Mouse (Mus musculus) MEL (cell line): ENCODE results near the gene Zdhhc9. TPM values are rescaled to one million over a fixed set of nuclear protein-coding genes. Genes with fewer than 3 reads are reported as not detected.

Source experiments
- DNase-seq: peaks from one replicate; pipeline ENCODE4 v3.0.0; 2011; ENCODE audit warnings: low read depth, low spot score
- H3K27ac ChIP-seq: 2 replicates; pipeline ENCODE4 v1.5.1; 2012; ENCODE audit warnings: low read depth, mild to moderate bottlenecking, control low read depth, low read length, moderate library complexity; ENCODE audit not compliant: control insufficient read depth
- H3K27me3 ChIP-seq, 2 experiments: fragments of 150-350 bp in 1 of 2; sonication (generic) in 1 of 2; 2 replicates each; pipeline ENCODE4 v1.6.1; 2012; ENCODE audit warnings: low read length in 2 of 2, mild to moderate bottlenecking in 2 of 2, improper control_type of control experiment in 1 of 2, moderate library complexity in 1 of 2; ENCODE audit not compliant: insufficient read depth in 2 of 2, control insufficient read depth in 1 of 2
- H3K36me3 ChIP-seq, 2 experiments: 2 replicates each; pipeline ENCODE4 v1.6.1; 2012 to 2014; ENCODE audit warnings: low read length in 2 of 2, improper control_type of control experiment in 1 of 2, inconsistent platforms in 1 of 2, mild to moderate bottlenecking in 1 of 2; ENCODE audit not compliant: insufficient read depth in 2 of 2, control insufficient read depth in 1 of 2
- H3K4me1 ChIP-seq, 2 experiments: fragments of 150-350 bp in 1 of 2; sonication (generic) in 1 of 2; 2 replicates each; pipeline ENCODE4 v1.6.1; 2012; ENCODE audit warnings: low read length in 2 of 2, improper control_type of control experiment in 1 of 2, mild to moderate bottlenecking in 1 of 2; ENCODE audit not compliant: insufficient read depth in 2 of 2, control insufficient read depth in 1 of 2
- H3K4me3 ChIP-seq, 2 experiments: fragments of 150-350 bp in 1 of 2; sonication (generic) in 1 of 2; 2 replicates each; pipeline ENCODE4 v1.5.1; 2012; ENCODE audit warnings: low read depth in 2 of 2, low read length in 2 of 2, mild to moderate bottlenecking in 2 of 2, moderate library complexity in 2 of 2, control low read depth in 1 of 2, improper control_type of control experiment in 1 of 2; ENCODE audit not compliant: control insufficient read depth in 1 of 2, insufficient read depth in 1 of 2
- H3K79me2 ChIP-seq: 2 replicates; pipeline ENCODE4 v1.6.1; 2012; ENCODE audit warnings: mild to moderate bottlenecking, low read length, moderate library complexity; ENCODE audit not compliant: control insufficient read depth, poor library complexity, insufficient read depth
- H3K9ac ChIP-seq: 2 replicates; pipeline ENCODE4 v1.6.1; 2012; ENCODE audit warnings: low read depth, mild to moderate bottlenecking, control low read depth, low read length, moderate library complexity; ENCODE audit not compliant: control insufficient read depth, poor library complexity, severe bottlenecking
- H3K9me3 ChIP-seq: fragments of 150-350 bp; sonication (generic); replicated peaks from 2 replicates; pipeline ENCODE4 v1.6.1; 2012; ENCODE audit warnings: mild to moderate bottlenecking, low read length, improper control_type of control experiment, moderate library complexity; ENCODE audit not compliant: insufficient read depth
- CHD1 ChIP-seq: IDR thresholded peaks from 2 replicates; pipeline ENCODE4 v1.6.1; 2012; ENCODE audit warnings: low read depth, mild to moderate bottlenecking, inconsistent platforms, low read length, improper control_type of control experiment
- ELF1 ChIP-seq: IDR thresholded peaks from 2 replicates; pipeline ENCODE4 v1.6.1; 2014; ENCODE audit warnings: low read depth, mild to moderate bottlenecking, inconsistent platforms, low read length, improper control_type of control experiment, moderate library complexity
- EP300 ChIP-seq, 2 experiments: IDR thresholded peaks; 2 replicates each; pipeline ENCODE4 v1.6.1; 2011; ENCODE audit warnings: improper control_type of control experiment in 2 of 2, low read length in 2 of 2, low read depth in 1 of 2, mild to moderate bottlenecking in 1 of 2
- ETS1 ChIP-seq: IDR thresholded peaks from 2 replicates; pipeline ENCODE4 v1.6.1; 2012; ENCODE audit warnings: low read depth, mild to moderate bottlenecking, inconsistent platforms, low read length, improper control_type of control experiment, moderate library complexity
- HCFC1 ChIP-seq: IDR thresholded peaks from 2 replicates; pipeline ENCODE4 v1.6.1; 2012; ENCODE audit warnings: low read depth, mild to moderate bottlenecking, inconsistent platforms, low read length, improper control_type of control experiment, moderate library complexity
- JUND ChIP-seq: IDR thresholded peaks from 2 replicates; pipeline ENCODE4 v1.6.1; 2011; ENCODE audit warnings: low read depth, mild to moderate bottlenecking, improper control_type of control experiment, low read length
- KAT2A ChIP-seq: conservative IDR thresholded peaks from 2 replicates; pipeline ENCODE4 v1.6.1; 2012; ENCODE audit warnings: low read depth, low read length, improper control_type of control experiment, inconsistent platforms
- MAX ChIP-seq: IDR thresholded peaks from 2 replicates; pipeline ENCODE4 v1.6.1; 2011; ENCODE audit warnings: low read length, improper control_type of control experiment
- MAZ ChIP-seq: IDR thresholded peaks from 2 replicates; pipeline ENCODE4 v1.6.1; 2012; ENCODE audit warnings: low read depth, mild to moderate bottlenecking, inconsistent platforms, low read length, improper control_type of control experiment
- MEF2A ChIP-seq: IDR thresholded peaks from 2 replicates; pipeline ENCODE4 v1.6.1; 2014; ENCODE audit warnings: low read depth, mild to moderate bottlenecking, inconsistent platforms, low read length, improper control_type of control experiment; ENCODE audit not compliant: poor library complexity, insufficient replicate concordance, severe bottlenecking; ENCODE audit errors: extremely low read depth
- MXI1 ChIP-seq: IDR thresholded peaks from 2 replicates; pipeline ENCODE4 v1.6.1; 2011; ENCODE audit warnings: mild to moderate bottlenecking, low read depth, low read length, improper control_type of control experiment
- NELFE ChIP-seq: IDR thresholded peaks from 2 replicates; pipeline ENCODE4 v1.6.1; 2011; ENCODE audit warnings: low read depth, low read length, improper control_type of control experiment
- NRF1 ChIP-seq: IDR thresholded peaks from 2 replicates; pipeline ENCODE4 v1.6.1; 2014; ENCODE audit warnings: low read depth, mild to moderate bottlenecking, inconsistent platforms, low read length, improper control_type of control experiment, moderate library complexity; ENCODE audit not compliant: poor library complexity, insufficient read depth, severe bottlenecking
- POLR2AphosphoS2 ChIP-seq: IDR thresholded peaks from 2 replicates; pipeline ENCODE4 v1.6.1; 2011; ENCODE audit warnings: low read length, improper control_type of control experiment
- RAD21 ChIP-seq: IDR thresholded peaks from 2 replicates; pipeline ENCODE4 v1.6.1; 2011; ENCODE audit warnings: mild to moderate bottlenecking, low read depth, low read length, improper control_type of control experiment
- SMC3 ChIP-seq: IDR thresholded peaks from 2 replicates; pipeline ENCODE4 v1.6.1; 2011; ENCODE audit warnings: low read depth, low read length, improper control_type of control experiment
- TAL1 ChIP-seq: IDR thresholded peaks from 2 replicates; pipeline ENCODE4 v1.6.1; 2012; ENCODE audit warnings: mild to moderate bottlenecking, inconsistent platforms, low read length, moderate library complexity, mixed read lengths
- USF2 ChIP-seq, 2 experiments: IDR thresholded peaks; 2 replicates each; pipeline ENCODE4 v1.6.1; 2011 to 2012; ENCODE audit warnings: improper control_type of control experiment in 2 of 2, low read length in 2 of 2, borderline replicate concordance in 1 of 2, inconsistent platforms in 1 of 2, low read depth in 1 of 2, mild to moderate bottlenecking in 1 of 2; ENCODE audit not compliant: insufficient read depth in 1 of 2
- ZC3H11A ChIP-seq: IDR thresholded peaks from 2 replicates; pipeline ENCODE4 v1.6.1; 2012; ENCODE audit warnings: low read depth, mild to moderate bottlenecking, inconsistent platforms, low read length, improper control_type of control experiment
- ZKSCAN1 ChIP-seq: IDR thresholded peaks from 2 replicates; pipeline ENCODE4 v1.6.1; 2012; ENCODE audit warnings: low read depth, mild to moderate bottlenecking, inconsistent platforms, low read length, improper control_type of control experiment, moderate library complexity
- ZMIZ1 ChIP-seq: IDR thresholded peaks from 2 replicates; pipeline ENCODE4 v1.6.1; 2012; ENCODE audit warnings: low read depth, mild to moderate bottlenecking, inconsistent platforms, low read length, improper control_type of control experiment, moderate library complexity
- polyA plus RNA-seq, 2 experiments: library from polyadenylated mRNA; stranded (reverse) in 1 of 2; unstranded in 1 of 2; fragments of >175 nt in 1 of 2; fragments of >200 nt in 1 of 2; gene quantifications; 2 replicates each; pipeline versions ENCODE4 v1.2.1 to v1.2.4; 2012; ENCODE audit warnings: low replicate concordance in 2 of 2, low read depth in 1 of 2; ENCODE audit not compliant: insufficient read length in 2 of 2, insufficient read depth in 1 of 2, missing spikeins in 1 of 2
- total RNA-seq: library from RNA; depleted of rRNA; stranded (reverse); fragments of 300-350 nt; gene quantifications from 2 replicates; pipeline ENCODE4 v1.2.3, GENCODE M21; 2012

Gene Zdhhc9
- total and polyA plus RNA-seq, 3 experiments = 2.3 to 51.7 (median 8.3) TPM

GRCm38 (mm10) chrX:48153414-48153813 is 55.3 kb downstream of the Zdhhc9 start (continued):
- TF ChIP-seq MXI1 = no peak
- TF ChIP-seq POLR2AphosphoS2 = no peak
- TF ChIP-seq ZMIZ1 = no peak
- TF ChIP-seq ETS1 = peak; percentile 92
- peak; percentile 75; the same call in 1 of the 2 replicates for TF ChIP-seq MAZ
- no peak for TF ChIP-seq RAD21
- peak; percentile 36; the same call in 1 of the 2 replicates for TF ChIP-seq HCFC1
- TF ChIP-seq ELF1 = peak; percentile 31; the same call in 1 of the 2 replicates
- no peak for TF ChIP-seq NRF1
- TF ChIP-seq ZKSCAN1 = no peak
- no peak for TF ChIP-seq MEF2A
- peak; percentile 98 for TF ChIP-seq TAL1
- no peak for TF ChIP-seq SMC3
- TF ChIP-seq EP300 (IDR thresholded peaks at IDR 0.05; ENCODE audit: low read depth in 1 of 2, low read length in 2 of 2) = peak; percentile 95 to 96
- no peak for TF ChIP-seq NELFE

- Histone ChIP-seq H3K4me1 (peaks cover 15 to 38% of the 10 kb centered on the region in 2 experiments), H3K27me3 (no peaks in the 10 kb centered on the region), H3K4me3 (no peak overlapping the region), H3K36me3 (peaks cover 0 to 26% of the 10 kb centered on the region in 2 experiments; a peak in 2 of 4 replicates), H3K79me2 (no peaks in the 10 kb centered on the region), H3K27ac (no peak overlapping the region), H3K9me3 (no peaks in the 10 kb centered on the region), H3K9ac (no peak overlapping the region)
- TF ChIP-seq SMC3 (no peak), CHD1 (no peak), KAT2A (no peak), ZC3H11A (no peak)
- no peak for DNase-seq
Observed at GRCm38 (mm10) chrX:48152106-48152505, 56.6 kb downstream of the Zdhhc9 start.

- H3K79me2 ChIP-seq = no peaks in the 10 kb centered on the region
- DNase-seq = peak; percentile 62
- peaks cover 0 to 11% of the 10 kb centered on the region in 2 experiments; a peak in 2 of 4 replicates for H3K36me3 ChIP-seq
- no peak for TF ChIP-seq JUND
- TF ChIP-seq MAX = no peak
- TF ChIP-seq CHD1 = no peak
- TF ChIP-seq USF2 (IDR thresholded peaks at IDR 0.05; ENCODE audit: borderline replicate concordance in 1 of 2, insufficient read depth in 1 of 2, low read depth in 1 of 2, low read length in 2 of 2) = no peak
- peak overlapping the region; percentile 54 for H3K9ac ChIP-seq
- H3K4me1 ChIP-seq = peaks cover 7 to 16% of the 10 kb centered on the region in 2 experiments
- H3K27ac ChIP-seq = peak overlapping the region; percentile 76
- no peaks in the 10 kb centered on the region for H3K27me3 ChIP-seq
- H3K4me3 ChIP-seq = no peak overlapping the region
- no peaks in the 10 kb centered on the region for H3K9me3 ChIP-seq
Observed at GRCm38 (mm10) chrX:48147741-48148186, 60.9 kb downstream of the Zdhhc9 start.
